Mouse (Mus musculus): ENCODE results near the gene Fh1. TPM values are rescaled to one million over a fixed set of nuclear protein-coding genes. Genes with fewer than 3 reads are reported as not detected.

The Fh1 gene
- 80.2 and 87.8 TPM in 2 replicates for polyA plus RNA-seq (2016; fragmentation: Nextera tagmentation; extraction: Ambion mirVana)

- H3K4me1 ChIP-seq, result peaks cover 19% of the 10 kb centered on the region
- H3K9me3 ChIP-seq (replicated peaks), result no peaks in the 10 kb centered on the region
- peaks cover 9% of the 10 kb centered on the region for H3K36me3 ChIP-seq
- peak within 1 kb of the TSS; percentile 86 for H3K4me3 ChIP-seq
- H3K27me3 ChIP-seq (replicated peaks), result no peaks in the 10 kb centered on the region
- peak within 1 kb of the TSS; percentile 93 for H3K4me2 ChIP-seq
- peak within 1 kb of the TSS; percentile 83 for H3K27ac ChIP-seq
- ATAC-seq, result peak; percentile 99
- H3K9ac ChIP-seq, result peak within 1 kb of the TSS; percentile 86
- WGBS (ENCODE audit: insufficient replicate concordance), result under 1% methylated on average over 55 of the region's 58 CpGs
Measured at GRCm38 (mm10) chr1:175625257-175625879, at the start of gene Fh1. Gene Fh1, minus strand, starts transcription at chr1:175625635.

- H3K4me1 ChIP-seq, result no peaks in the 10 kb centered on the region
- H3K4me2 ChIP-seq, result no peak overlapping the region
- H3K27ac ChIP-seq, result no peak overlapping the region
- H3K9me3 ChIP-seq (replicated peaks), result no peaks in the 10 kb centered on the region
- no peak overlapping the region for H3K4me3 ChIP-seq
- H3K27me3 ChIP-seq (replicated peaks), result no peaks in the 10 kb centered on the region
- 71% methylated on average over 6 of the region's 6 CpGs for WGBS (ENCODE audit: insufficient replicate concordance)
- no peak for ATAC-seq
- no peak overlapping the region for H3K9ac ChIP-seq
- no peaks in the 10 kb centered on the region for H3K36me3 ChIP-seq
Measured at GRCm38 (mm10) chr1:175675116-175675515, 49.7 kb upstream of the Fh1 start.

GRCm38 (mm10) chr1:175673563-175674325 lies 48.3 kb upstream of the Fh1 start:
- Histone ChIP-seq H3K9me3 (replicated peaks) (no peaks in the 10 kb centered on the region), H3K4me2 (no peak overlapping the region), H3K4me3 (no peak overlapping the region), H3K36me3 (no peaks in the 10 kb centered on the region), H3K9ac (no peak overlapping the region), H3K27ac (no peak overlapping the region), H3K27me3 (replicated peaks) (no peaks in the 10 kb centered on the region), H3K4me1 (no peaks in the 10 kb centered on the region)
- WGBS (ENCODE audit: insufficient replicate concordance), result 69% methylated on average over 7 of the region's 7 CpGs
- no peak for ATAC-seq

GRCm38 (mm10) chr1:175671626-175672025 lies 46.2 kb upstream of the Fh1 start:
- 16% methylated on average over 1 of the region's 1 CpGs for WGBS (ENCODE audit: insufficient replicate concordance)
- ATAC-seq, result no peak
- H3K9me3 ChIP-seq (replicated peaks), result no peaks in the 10 kb centered on the region
- H3K4me2 ChIP-seq, result no peak overlapping the region
- no peak overlapping the region for H3K27ac ChIP-seq
- no peak overlapping the region for H3K4me3 ChIP-seq
- no peaks in the 10 kb centered on the region for H3K27me3 ChIP-seq (replicated peaks)
- H3K36me3 ChIP-seq, result no peaks in the 10 kb centered on the region
- no peak overlapping the region for H3K9ac ChIP-seq
- no peaks in the 10 kb centered on the region for H3K4me1 ChIP-seq

GRCm38 (mm10) chr1:175670042-175670441 lies 44.6 kb upstream of the Fh1 start:
- no peak overlapping the region for H3K4me3 ChIP-seq
- no peak for ATAC-seq
- no peaks in the 10 kb centered on the region for H3K36me3 ChIP-seq
- no peaks in the 10 kb centered on the region for H3K9me3 ChIP-seq (replicated peaks)
- H3K9ac ChIP-seq, result no peak overlapping the region
- H3K4me1 ChIP-seq, result no peaks in the 10 kb centered on the region
- H3K4me2 ChIP-seq, result no peak overlapping the region
- no peak overlapping the region for H3K27ac ChIP-seq
- no peaks in the 10 kb centered on the region for H3K27me3 ChIP-seq (replicated peaks)
- WGBS (ENCODE audit: insufficient replicate concordance), result 77% methylated on average over 7 of the region's 7 CpGs

- Histone ChIP-seq H3K27me3 (replicated peaks) (no peaks in the 10 kb centered on the region), H3K4me2 (no peak overlapping the region), H3K4me3 (no peak overlapping the region), H3K36me3 (no peaks in the 10 kb centered on the region), H3K4me1 (no peaks in the 10 kb centered on the region), H3K9ac (no peak overlapping the region), H3K9me3 (replicated peaks) (no peaks in the 10 kb centered on the region), H3K27ac (no peak overlapping the region)
- ATAC-seq, result no peak
- WGBS (ENCODE audit: insufficient replicate concordance), result 71% methylated on average over 3 of the region's 3 CpGs
Measured at GRCm38 (mm10) chr1:175669456-175669855, 44.0 kb upstream of the Fh1 start.

- Histone ChIP-seq H3K9me3 (replicated peaks) (no peaks in the 10 kb centered on the region), H3K36me3 (no peaks in the 10 kb centered on the region), H3K4me2 (no peak overlapping the region), H3K27me3 (replicated peaks) (no peaks in the 10 kb centered on the region), H3K4me3 (no peak overlapping the region), H3K9ac (no peak overlapping the region), H3K27ac (no peak overlapping the region), H3K4me1 (no peaks in the 10 kb centered on the region)
- no peak; the same call in 1 of the 2 replicates for ATAC-seq
- 59% methylated on average over 5 of the region's 5 CpGs for WGBS (ENCODE audit: insufficient replicate concordance)
Measured at GRCm38 (mm10) chr1:175668666-175669405, 43.4 kb upstream of the Fh1 start.

- 71% methylated on average over 4 of the region's 4 CpGs for WGBS (ENCODE audit: insufficient replicate concordance)
- no peak overlapping the region for H3K4me2 ChIP-seq
- H3K27ac ChIP-seq, result no peak overlapping the region
- H3K4me3 ChIP-seq, result no peak overlapping the region
- H3K9me3 ChIP-seq (replicated peaks), result no peaks in the 10 kb centered on the region
- ATAC-seq, result no peak
- H3K9ac ChIP-seq, result no peak overlapping the region
- H3K27me3 ChIP-seq (replicated peaks), result no peaks in the 10 kb centered on the region
- no peaks in the 10 kb centered on the region for H3K4me1 ChIP-seq
- H3K36me3 ChIP-seq, result no peaks in the 10 kb centered on the region
Measured at GRCm38 (mm10) chr1:175659900-175660299, 34.5 kb upstream of the Fh1 start.

- no peak overlapping the region for H3K9ac ChIP-seq
- no peaks in the 10 kb centered on the region for H3K27me3 ChIP-seq (replicated peaks)
- WGBS (ENCODE audit: insufficient replicate concordance), result 82% methylated on average over 4 of the region's 4 CpGs
- no peaks in the 10 kb centered on the region for H3K4me1 ChIP-seq
- no peak overlapping the region for H3K27ac ChIP-seq
- ATAC-seq, result no peak
- no peaks in the 10 kb centered on the region for H3K9me3 ChIP-seq (replicated peaks)
- H3K36me3 ChIP-seq, result no peaks in the 10 kb centered on the region
- no peak overlapping the region for H3K4me3 ChIP-seq
- H3K4me2 ChIP-seq, result no peak overlapping the region
Measured at GRCm38 (mm10) chr1:175648615-175649014, 23.2 kb upstream of the Fh1 start.

- H3K9ac ChIP-seq, result no peak overlapping the region
- ATAC-seq, result no peak
- H3K4me3 ChIP-seq, result no peak overlapping the region
- H3K36me3 ChIP-seq, result no peaks in the 10 kb centered on the region
- H3K27me3 ChIP-seq (replicated peaks), result no peaks in the 10 kb centered on the region
- no peaks in the 10 kb centered on the region for H3K9me3 ChIP-seq (replicated peaks)
- WGBS (ENCODE audit: insufficient replicate concordance), result 40% methylated on average over 9 of the region's 9 CpGs
- H3K4me1 ChIP-seq, result no peaks in the 10 kb centered on the region
- H3K4me2 ChIP-seq, result no peak overlapping the region
- no peak overlapping the region for H3K27ac ChIP-seq
Measured at GRCm38 (mm10) chr1:175646952-175647351, 21.5 kb upstream of the Fh1 start.

- H3K4me2 ChIP-seq, result no peak overlapping the region
- H3K9ac ChIP-seq, result no peak overlapping the region
- no peaks in the 10 kb centered on the region for H3K4me1 ChIP-seq
- H3K36me3 ChIP-seq, result no peaks in the 10 kb centered on the region
- 45% methylated on average over 5 of the region's 5 CpGs for WGBS (ENCODE audit: insufficient replicate concordance)
- H3K27ac ChIP-seq, result no peak overlapping the region
- no peak overlapping the region for H3K4me3 ChIP-seq
- no peaks in the 10 kb centered on the region for H3K27me3 ChIP-seq (replicated peaks)
- no peak for ATAC-seq
- H3K9me3 ChIP-seq (replicated peaks), result no peaks in the 10 kb centered on the region
Measured at GRCm38 (mm10) chr1:175643496-175644265, 18.2 kb upstream of the Fh1 start.
